Mouse (Mus musculus) heart, postnatal 0 days (tissue): ENCODE data around the gene Tmprss9. TPM values are rescaled to one million over a fixed set of nuclear protein-coding genes. Genes with fewer than 3 reads are reported as not detected.
A peak's percentile ranks its signal among the peaks of the same experiment; 100 is the strongest.

ENCODE experiments used
- ATAC-seq: fragments of 200-750 bp; cut with Nextera tagmentation; 2 replicates; pipeline ENCODE4 v1.8.0; 2017; ENCODE audit warnings: low read depth, moderate number of reproducible peaks, moderate library complexity; ENCODE audit not compliant: insufficient read depth
- DNase-seq: peaks from one replicate; pipeline ENCODE4 v3.0.0-alpha.2; 2016; ENCODE audit warnings: low spot score
- H3K27ac ChIP-seq: fragments of 300-500 bp; sonication (generic); 2 replicates; pipeline ENCODE4 v1.5.1; 2014; ENCODE audit warnings: low read depth, mild to moderate bottlenecking
- H3K27me3 ChIP-seq: fragments of 300-500 bp; sonication (generic); 2 replicates; pipeline ENCODE4 v1.6.1; 2014; ENCODE audit warnings: low read length, mixed read lengths; ENCODE audit not compliant: control insufficient read depth, insufficient read depth
- H3K36me3 ChIP-seq: fragments of 300-500 bp; sonication (generic); replicated peaks from 2 replicates; pipeline ENCODE4 v1.6.1; 2014; ENCODE audit warnings: low read length, mixed read lengths; ENCODE audit not compliant: control insufficient read depth, insufficient read depth
- H3K4me1 ChIP-seq: fragments of 300-500 bp; sonication (generic); 2 replicates; pipeline ENCODE4 v1.6.1; 2014; ENCODE audit warnings: antibody characterized with exemption; ENCODE audit not compliant: control insufficient read depth, insufficient read depth
- H3K4me2 ChIP-seq: fragments of 300-500 bp; sonication (generic); 2 replicates; pipeline ENCODE4 v1.6.1; 2014; ENCODE audit warnings: low read depth, mild to moderate bottlenecking, low read length, moderate library complexity
- H3K4me3 ChIP-seq: fragments of 300-500 bp; sonication (generic); 2 replicates; pipeline ENCODE4 v1.5.1; 2014; ENCODE audit warnings: low read depth, low read length
- H3K9ac ChIP-seq: fragments of 300-500 bp; sonication (generic); replicated peaks from 2 replicates; pipeline ENCODE4 v1.6.1; 2014; ENCODE audit warnings: low read depth, low read length, mixed read lengths
- H3K9me3 ChIP-seq: fragments of 300-500 bp; sonication (generic); replicated peaks from 2 replicates; pipeline ENCODE4 v1.6.1; 2016; ENCODE audit warnings: low read length; ENCODE audit not compliant: control insufficient read depth
- CTCF ChIP-seq: IDR thresholded peaks from 2 replicates; pipeline ENCODE4 v1.5.1; 2016; ENCODE audit warnings: antibody characterized with exemption, control low read depth, low read depth
- EP300 ChIP-seq: IDR thresholded peaks from 2 replicates; pipeline ENCODE4 v1.6.1; 2016; ENCODE audit warnings: antibody characterized with exemption, low read depth
- WGBS: fragments of 180-500 bp; shearing (Covaris S2); extraction: QIAGEN DNeasy Blood & Tissue Kit; methylation state at CpG from one replicate; pipeline ENCODE4 v1.1.7; 2014; 5-methylcytosine and 5-hydroxymethylcytosine counted together
- polyA plus RNA-seq: library from polyadenylated mRNA; unstranded; fragments of >200 nt; fragmentation: Nextera tagmentation; extraction: Ambion mirVana; gene quantifications from 2 replicates; pipeline ENCODE4 v1.2.1, GENCODE M21; 2015
- total RNA-seq: library from RNA; depleted of rRNA; stranded (reverse); fragments of >200 nt; gene quantifications from 2 replicates; pipeline ENCODE4 v1.2.3, GENCODE M21; 2014; ENCODE audit warnings: low replicate concordance

The Tmprss9 gene
- total and polyA plus RNA-seq, 2 experiments from 2014 or later: not detected

DNA sequence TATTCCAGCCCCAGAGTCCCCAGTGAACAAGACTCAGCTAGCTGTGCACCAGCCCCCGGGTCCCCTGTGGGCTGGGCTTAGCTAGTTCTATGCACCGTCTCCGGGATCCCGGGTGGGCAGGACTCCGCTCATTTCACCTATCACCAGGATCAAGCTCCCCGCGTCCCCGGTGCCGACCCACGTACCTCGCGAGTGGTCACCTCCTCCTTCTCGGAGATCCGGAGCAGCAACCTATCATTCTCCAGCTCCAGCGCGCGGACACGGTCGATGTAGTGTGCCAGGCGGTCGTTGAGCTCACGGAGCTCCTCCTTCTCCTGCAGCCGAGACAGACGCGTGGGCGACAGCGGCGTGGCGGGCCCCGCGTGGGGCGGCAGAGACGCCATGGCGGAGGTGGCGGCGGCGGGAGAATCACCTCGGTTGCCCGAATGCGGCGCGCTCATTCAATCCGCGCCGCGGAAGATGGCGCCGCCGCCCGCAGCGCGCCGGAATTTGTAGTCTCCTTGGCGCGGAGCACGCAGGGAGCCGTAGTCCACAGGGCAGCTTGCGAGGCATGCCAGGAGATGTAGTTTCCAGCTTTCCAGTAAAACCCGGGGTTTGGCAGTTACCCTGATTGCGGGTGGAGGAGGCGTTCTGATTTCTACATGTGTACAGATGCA lies 46.3 kb downstream of the Tmprss9 start, which contains the start of gene Lmnb2:
Gene Lmnb2, minus strand, starts transcription at position 467 of the 656 bp plus-strand sequence.
- H3K9me3 ChIP-seq: no peaks in the 10 kb centered on the region
- DNase-seq (peak; percentile 67), ATAC-seq (peak; percentile 43; the same call in 1 of the 2 replicates)
- H3K4me1 ChIP-seq: peaks cover 20% of the 10 kb centered on the region
- under 1% methylated on average over 61 of the region's 61 CpGs for WGBS
- H3K27ac ChIP-seq: peak within 1 kb of the TSS; percentile 54; the same call in 1 of the 2 replicates
- H3K9ac ChIP-seq: peak within 1 kb of the TSS; percentile 71
- H3K27me3 ChIP-seq: no peaks in the 10 kb centered on the region
- H3K36me3 ChIP-seq: no peaks in the 10 kb centered on the region
- TF ChIP-seq CTCF (no peak), EP300 (no peak)
- peak within 1 kb of the TSS; percentile 85 for H3K4me3 ChIP-seq
- peak within 1 kb of the TSS; percentile 89 for H3K4me2 ChIP-seq

DNA sequence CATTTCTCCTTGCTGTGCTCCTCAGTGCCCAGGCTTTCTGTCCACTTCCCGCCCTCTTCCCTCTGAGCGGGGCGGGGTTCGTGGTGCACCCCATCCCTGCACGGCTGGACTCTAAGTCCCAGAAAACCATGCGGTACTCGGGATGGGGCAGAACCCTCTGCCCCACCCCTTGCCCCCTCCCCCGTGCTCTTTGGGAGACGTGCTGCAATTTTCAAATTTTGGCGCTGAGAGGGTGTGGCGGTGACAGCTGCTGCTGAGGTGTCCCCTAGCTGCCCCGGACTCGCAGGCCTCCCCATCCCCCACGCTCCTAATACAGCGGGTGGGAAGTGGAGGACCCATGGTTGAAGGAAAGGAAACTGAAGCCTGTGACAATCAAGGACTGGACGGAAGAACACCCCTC lies 50.3 kb downstream of the Tmprss9 start:
- WGBS: 3% methylated on average over 16 of the region's 16 CpGs
- ATAC-seq: peak; percentile 62
- Histone ChIP-seq H3K4me1 (peaks cover 15% of the 10 kb centered on the region), H3K36me3 (no peaks in the 10 kb centered on the region), H3K4me3 (peak overlapping the region; percentile 42), H3K27ac (peak overlapping the region; percentile 21; the same call in 1 of the 2 replicates), H3K9me3 (no peaks in the 10 kb centered on the region), H3K27me3 (no peaks in the 10 kb centered on the region), H3K9ac (peak overlapping the region; percentile 42), H3K4me2 (peak overlapping the region; percentile 58)
- TF ChIP-seq EP300 (no peak), CTCF (no peak)
- DNase-seq: peak; percentile 41

DNA sequence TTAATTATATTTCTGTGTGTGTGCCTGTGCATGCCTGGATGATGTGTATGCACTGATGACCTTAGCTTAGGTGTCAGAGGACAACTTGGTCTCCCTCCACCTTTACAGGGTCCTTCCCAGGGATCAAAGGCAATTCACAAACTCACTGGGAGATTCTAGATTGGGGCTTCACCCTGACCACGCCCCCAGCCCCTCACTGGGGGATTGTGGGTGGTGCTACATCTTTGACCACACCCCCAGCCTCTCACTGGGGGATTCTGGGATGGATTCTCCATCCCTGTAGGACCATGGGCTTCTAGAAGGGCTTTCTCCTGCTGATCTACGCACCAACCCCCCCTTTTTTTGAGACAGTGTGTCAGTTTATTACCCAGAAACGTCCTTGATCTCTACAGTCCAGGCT lies 53.8 kb downstream of the Tmprss9 start:
- Histone ChIP-seq H3K27ac (no peak overlapping the region), H3K4me3 (no peak overlapping the region), H3K27me3 (no peaks in the 10 kb centered on the region), H3K4me1 (peaks cover 14% of the 10 kb centered on the region), H3K9ac (no peak overlapping the region), H3K9me3 (no peaks in the 10 kb centered on the region), H3K36me3 (no peaks in the 10 kb centered on the region), H3K4me2 (no peak overlapping the region)
- DNase-seq: no peak
- no peak for TF ChIP-seq EP300
- TF ChIP-seq CTCF: no peak
- WGBS: 36% methylated on average over 3 of the region's 3 CpGs
- no peak for ATAC-seq

DNA sequence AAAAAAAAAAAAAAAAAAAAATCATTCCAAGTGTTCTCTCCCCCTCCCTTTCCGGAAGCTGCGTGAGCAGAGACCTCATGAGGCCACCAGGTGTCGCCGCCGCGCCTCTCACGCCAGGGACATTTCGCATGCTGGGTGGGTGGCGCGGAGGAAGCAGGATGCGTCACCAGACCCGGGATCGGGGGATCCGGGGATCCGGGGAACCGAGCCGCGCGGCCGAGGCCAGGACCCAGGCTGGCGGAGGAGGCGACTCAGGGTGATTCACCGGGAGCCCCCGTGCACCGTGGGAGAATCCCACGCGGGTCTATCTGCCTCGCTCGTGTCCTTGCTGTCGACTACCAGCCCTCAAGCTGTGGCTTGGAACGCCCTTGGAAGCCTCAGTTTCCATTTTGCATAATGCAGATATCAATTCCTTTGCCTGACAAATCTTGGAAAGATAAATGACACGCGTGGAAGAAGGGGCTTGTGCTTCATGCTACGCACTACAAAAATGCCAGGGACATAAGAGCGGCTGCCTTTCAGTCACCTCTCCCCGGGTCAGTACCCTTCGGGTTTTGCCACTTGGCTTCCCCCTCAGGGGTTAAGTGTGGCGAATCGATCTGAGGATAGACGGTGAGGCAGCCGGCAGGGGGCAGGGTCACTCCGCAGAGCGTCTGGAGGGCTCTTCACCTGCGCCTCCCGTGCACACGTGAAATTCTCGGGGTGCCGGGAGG lies 57.1 kb downstream of the Tmprss9 start:
- H3K9ac ChIP-seq: peak overlapping the region; percentile 54
- peak overlapping the region; percentile 90 for H3K27ac ChIP-seq
- H3K4me2 ChIP-seq: peak overlapping the region; percentile 82
- no peaks in the 10 kb centered on the region for H3K27me3 ChIP-seq
- WGBS: under 1% methylated on average over 48 of the region's 48 CpGs
- peak; percentile 92 for DNase-seq
- peaks cover 30% of the 10 kb centered on the region for H3K4me1 ChIP-seq
- peak overlapping the region; percentile 47 for H3K4me3 ChIP-seq
- H3K36me3 ChIP-seq: no peaks in the 10 kb centered on the region
- ATAC-seq: peak; percentile 31
- H3K9me3 ChIP-seq: no peaks in the 10 kb centered on the region
- peak; percentile 96 for TF ChIP-seq CTCF
- TF ChIP-seq EP300: no peak; the same call in 1 of the 2 replicates

DNA sequence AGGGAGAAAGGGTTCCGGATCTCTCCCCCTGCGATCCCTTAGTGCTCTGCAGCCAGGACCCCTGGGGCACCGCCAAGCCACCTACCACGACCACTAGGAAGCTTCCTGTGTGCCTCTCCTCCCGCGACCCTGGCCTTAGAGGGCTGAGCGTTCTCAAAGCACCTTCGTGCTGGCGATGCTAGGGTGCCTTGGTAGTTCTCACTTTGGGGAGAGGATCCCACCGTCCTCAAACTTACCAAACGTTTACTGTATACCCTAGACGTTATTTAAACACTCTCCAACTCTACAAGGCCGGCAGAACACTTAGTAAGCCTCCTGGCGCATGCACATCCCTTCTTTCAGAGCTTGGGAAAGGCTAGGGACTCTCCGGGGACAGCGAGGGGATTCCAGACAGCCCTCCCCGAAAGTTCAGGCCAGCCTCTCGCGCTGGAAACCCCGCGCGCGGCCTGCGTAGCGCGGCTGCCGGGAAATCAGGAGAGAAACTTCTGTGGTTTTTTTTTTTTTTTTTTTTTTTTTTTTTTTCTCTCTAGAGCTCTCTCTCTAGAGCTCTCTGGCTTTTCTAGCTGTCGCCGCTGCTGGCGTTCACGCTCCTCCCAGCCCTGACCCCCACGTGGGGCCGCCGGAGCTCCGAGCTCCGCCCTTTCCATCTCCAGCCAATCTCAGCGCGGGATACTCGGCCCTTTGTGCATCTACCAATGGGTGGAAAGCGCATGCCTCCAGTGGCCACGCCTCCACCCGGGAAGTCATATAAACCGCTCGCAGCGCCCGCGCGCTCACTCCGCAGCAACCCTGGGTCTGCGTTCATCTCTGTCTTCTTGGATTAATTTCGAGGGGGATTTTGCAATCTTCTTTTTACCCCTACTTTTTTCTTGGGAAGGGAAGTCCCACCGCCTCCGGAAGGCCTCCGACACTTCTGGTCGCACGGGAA lies 57.9 kb downstream of the Tmprss9 start, which contains the start of gene Gadd45b:
Gene Gadd45b, plus strand, starts transcription at position 775 of the 928 bp plus-strand sequence.
- H3K4me1 ChIP-seq: peaks cover 30% of the 10 kb centered on the region
- TF ChIP-seq CTCF (no peak), EP300 (peak; percentile 56; the same call in 1 of the 2 replicates)
- under 1% methylated on average over 55 of the region's 56 CpGs for WGBS
- H3K4me3 ChIP-seq: peak within 1 kb of the TSS; percentile 66
- H3K27ac ChIP-seq: peak within 1 kb of the TSS; percentile 90
- H3K9ac ChIP-seq: peak within 1 kb of the TSS; percentile 79
- DNase-seq (peak; percentile 99), ATAC-seq (peak; percentile 89)
- no peaks in the 10 kb centered on the region for H3K27me3 ChIP-seq
- no peaks in the 10 kb centered on the region for H3K36me3 ChIP-seq
- H3K4me2 ChIP-seq: peak within 1 kb of the TSS; percentile 82
- no peaks in the 10 kb centered on the region for H3K9me3 ChIP-seq
